Mouse (Mus musculus) Muller cell, postnatal 12 days (primary cell): ENCODE results near the gene E130114P18Rik.

Source experiments
- DNase-seq: peaks from one replicate; pipeline ENCODE4 v3.0.0-alpha.2; 2015; ENCODE audit errors: inconsistent ontology term

Gene E130114P18Rik

GRCm38 (mm10) chr4:97696684-97697615, 80.9 kb downstream of the E130114P18Rik start:
- no peak for DNase-seq

DNA sequence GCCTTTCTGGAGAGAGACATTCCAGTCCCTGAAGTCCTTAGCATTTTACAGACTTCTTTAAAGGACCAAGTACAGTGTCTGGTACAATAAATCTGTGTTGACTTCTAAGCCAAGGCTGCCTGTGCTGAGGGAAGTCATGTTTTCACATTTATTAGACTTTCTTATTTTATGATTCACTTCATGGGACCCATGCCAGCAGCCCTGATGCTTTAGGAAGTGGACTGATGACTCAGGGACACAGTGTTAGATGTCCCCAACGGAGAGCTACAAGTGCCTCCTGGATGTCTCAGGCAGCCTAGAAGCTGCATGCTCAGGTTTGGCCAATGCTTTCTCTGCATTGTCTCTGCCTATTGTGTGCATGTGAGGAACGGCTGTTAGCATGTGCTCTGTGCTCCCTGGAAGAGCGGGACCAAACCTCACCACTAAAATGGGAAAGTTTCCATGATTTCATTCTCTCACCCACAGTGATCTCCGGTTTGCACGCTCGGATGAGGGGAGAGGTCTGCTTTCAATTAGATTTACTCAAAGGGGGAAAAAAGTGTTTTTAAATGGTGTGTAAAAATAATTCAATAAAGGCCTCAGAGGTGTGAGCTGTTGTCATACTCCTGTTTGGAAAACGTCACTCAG, 82.4 kb downstream of the E130114P18Rik start:
- peak; percentile 63 for DNase-seq

- no peak for DNase-seq
Measured at GRCm38 (mm10) chr4:97693931-97694330, 83.9 kb downstream of the E130114P18Rik start.

- DNase-seq: no peak
Measured at GRCm38 (mm10) chr4:97693054-97693453, 84.8 kb downstream of the E130114P18Rik start.

DNA sequence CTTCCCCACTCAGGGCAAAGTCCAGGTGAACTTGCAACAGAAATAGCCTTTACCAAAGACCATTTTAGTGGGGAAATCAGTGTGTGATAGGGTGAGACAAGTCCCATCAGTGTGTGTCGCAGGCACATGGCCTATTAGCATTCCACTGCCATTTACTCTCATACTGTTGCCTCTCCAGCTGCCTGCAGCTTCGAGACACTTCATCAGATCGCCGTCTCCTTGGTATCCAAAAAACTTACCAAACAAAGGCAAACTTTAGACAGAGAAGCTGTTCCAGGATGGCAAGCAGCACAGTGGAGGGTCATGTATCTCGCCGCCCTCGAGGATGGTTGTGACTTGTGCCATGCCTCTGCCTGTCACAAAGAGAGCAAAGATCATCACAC, 87.5 kb downstream of the E130114P18Rik start:
- no peak for DNase-seq

- no peak for DNase-seq
Measured at GRCm38 (mm10) chr4:97689456-97690383, 88.2 kb downstream of the E130114P18Rik start.

- no peak for DNase-seq
Measured at GRCm38 (mm10) chr4:97686020-97686419, 91.9 kb downstream of the E130114P18Rik start.

DNA sequence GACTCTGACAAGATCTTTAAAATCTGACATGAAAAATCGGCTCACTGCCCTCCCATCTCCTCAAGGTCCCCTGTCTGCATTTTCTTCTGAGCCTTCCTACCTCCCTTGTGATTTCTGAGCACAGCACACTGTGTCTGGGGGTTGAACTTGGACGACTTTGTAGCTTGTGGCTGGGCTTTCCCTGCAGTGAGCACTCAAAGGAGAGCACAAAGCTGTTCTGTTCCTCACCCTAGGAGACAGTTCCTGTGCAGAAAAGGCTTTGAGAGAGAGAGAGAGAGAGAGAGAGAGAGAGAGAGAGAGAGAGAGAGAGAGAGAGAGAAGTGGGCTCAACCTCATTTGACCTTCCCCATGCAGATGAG, 101.3 kb downstream of the E130114P18Rik start:
- peak; percentile 70 for DNase-seq

DNA sequence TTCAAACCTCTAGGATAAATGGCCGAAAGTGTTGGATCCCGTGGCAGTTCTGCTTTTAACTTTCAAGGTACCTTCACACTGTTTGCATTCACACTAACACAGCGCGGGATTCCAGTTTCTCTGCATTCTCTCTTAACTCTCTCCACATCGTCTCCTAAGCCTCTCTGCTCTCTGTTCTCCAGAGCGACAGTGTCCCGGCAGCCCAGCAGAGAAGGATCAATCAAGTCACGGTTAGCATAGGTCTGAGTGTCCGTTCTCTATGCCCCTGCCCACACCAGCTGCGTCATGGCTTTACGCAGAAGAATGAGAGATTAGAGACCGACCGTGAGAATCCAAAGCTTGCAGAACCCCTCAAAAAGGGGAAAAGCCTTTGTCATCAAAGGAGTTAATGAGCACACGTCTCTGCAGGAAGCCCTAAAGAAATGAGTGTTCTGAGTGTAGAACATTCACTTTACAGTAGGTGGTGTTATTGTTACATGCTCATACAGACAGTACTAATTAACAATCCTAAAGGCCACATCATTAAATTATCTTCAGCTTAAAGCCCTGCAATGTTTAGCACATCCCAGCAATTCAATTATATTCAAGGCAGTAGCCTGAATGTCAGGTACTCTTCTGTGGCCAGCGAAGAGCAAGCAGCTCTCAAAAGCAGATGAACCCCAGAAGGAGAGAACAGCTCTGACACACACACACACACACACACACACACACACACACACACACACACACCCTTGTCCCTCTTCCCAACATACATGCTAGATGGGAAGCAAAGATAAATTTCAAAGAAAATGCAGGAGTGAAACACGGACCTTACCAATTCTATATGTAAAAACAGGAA, 101.9 kb downstream of the E130114P18Rik start:
- peak; percentile 76 for DNase-seq

DNA sequence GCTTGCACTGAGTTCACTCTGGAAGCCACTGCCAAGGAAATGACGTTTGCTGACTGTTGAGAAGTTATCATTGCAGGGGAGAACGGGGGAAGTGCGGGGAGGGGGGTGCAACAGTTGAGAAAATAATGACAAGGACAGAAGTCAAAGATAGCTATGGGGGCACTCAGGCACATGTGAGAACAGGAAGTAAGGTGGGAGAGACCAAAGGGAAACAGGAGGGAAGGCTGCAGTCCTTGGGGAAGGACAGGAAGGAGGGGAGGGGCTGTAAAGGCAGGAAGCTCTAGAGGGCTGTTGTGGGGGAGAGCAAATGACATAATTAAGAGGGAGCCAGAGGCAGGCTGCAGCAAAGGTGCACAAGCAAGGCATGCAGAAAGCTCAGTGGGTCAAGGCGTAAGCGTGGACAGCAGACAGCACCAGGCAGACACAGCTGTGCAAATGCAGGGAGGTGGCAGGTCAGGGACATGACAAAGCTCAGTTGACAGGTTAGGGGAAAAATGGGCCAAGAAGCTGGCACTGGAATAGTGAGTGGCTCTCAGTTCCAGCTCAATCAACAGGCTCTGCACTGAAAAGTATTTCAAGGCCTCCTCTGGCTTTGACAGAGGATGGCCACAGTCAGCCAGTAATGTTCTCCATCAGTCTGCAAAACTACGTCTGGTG, 103.9 kb downstream of the E130114P18Rik start:
- no peak for DNase-seq

GRCm38 (mm10) chr4:97672501-97672900, 105.4 kb downstream of the E130114P18Rik start:
- no peak for DNase-seq

- no peak for DNase-seq
Measured at GRCm38 (mm10) chr4:97671911-97672310, 106.0 kb downstream of the E130114P18Rik start.

DNA sequence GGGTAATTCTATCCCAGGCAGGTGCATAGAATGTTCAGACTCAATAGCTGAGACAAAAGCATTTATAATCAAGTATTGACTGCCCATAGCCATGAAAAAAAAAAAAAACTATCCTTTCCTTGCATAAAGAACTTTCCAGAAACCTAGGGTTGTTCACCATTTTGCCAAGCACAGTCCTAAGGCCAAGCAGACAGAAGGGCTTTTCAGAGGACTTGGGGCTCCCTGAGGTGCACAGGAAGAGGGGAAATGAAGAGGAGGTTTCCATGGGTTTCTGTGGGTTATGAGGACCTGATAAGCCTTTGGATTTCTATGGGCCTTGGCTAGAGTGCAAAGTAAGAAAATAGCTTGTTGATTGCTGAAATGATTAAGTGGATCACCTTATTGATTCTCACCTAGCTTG, 107.5 kb downstream of the E130114P18Rik start:
- DNase-seq: no peak

- DNase-seq: no peak
Measured at GRCm38 (mm10) chr4:97669808-97670207, 108.1 kb downstream of the E130114P18Rik start.

DNA sequence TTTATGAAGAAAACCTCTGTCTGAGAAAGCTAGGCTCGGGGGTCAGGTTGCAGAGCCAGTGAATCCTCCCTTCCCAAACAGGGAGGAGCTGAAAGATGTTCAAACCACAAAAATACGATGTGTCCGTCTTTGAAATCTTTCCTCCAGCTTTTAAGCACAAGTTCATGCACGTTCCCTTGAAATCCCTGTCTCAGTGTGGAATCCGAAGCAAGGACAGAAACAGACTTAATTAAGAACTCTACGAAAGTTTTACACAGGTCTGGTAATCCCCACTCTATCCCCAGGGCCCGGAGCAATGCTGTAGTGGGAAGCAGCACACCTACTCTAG, 112.5 kb downstream of the E130114P18Rik start:
- no peak for DNase-seq

DNA sequence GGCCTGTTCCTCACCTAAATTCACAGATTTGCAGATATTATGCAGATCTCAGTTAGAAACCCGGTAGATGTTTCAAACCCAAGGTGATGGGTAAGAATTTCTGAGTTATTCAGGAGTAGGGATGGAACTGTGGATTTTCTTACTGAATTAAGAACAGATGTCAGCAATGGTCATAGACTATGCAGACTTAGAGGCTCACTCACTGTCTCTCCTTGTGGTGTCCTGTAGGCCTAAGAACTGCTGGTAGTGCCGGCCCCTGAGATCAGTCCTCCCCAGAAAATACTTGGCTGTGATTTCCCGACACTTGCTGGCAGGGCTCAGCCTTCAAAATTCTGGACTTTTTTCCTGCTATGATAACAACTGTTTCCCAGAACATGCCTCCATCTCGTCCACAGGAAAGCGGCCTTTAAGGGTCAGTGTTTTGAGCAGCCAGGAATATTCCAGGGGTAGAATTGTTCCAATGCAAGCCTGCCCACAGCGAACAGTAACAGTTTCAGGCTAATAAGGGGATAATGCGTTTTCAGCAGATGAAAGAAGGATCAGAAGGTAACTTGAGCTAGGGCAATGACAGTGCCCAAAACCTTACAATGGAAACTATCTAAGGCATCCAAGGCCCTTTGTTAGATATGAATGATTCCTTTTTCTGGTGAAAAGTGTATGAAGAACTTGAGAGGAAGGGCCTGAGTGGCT, 113.0 kb downstream of the E130114P18Rik start:
- peak; percentile 90 for DNase-seq

GRCm38 (mm10) chr4:97663922-97664321, 114.0 kb downstream of the E130114P18Rik start:
- DNase-seq: no peak

DNA sequence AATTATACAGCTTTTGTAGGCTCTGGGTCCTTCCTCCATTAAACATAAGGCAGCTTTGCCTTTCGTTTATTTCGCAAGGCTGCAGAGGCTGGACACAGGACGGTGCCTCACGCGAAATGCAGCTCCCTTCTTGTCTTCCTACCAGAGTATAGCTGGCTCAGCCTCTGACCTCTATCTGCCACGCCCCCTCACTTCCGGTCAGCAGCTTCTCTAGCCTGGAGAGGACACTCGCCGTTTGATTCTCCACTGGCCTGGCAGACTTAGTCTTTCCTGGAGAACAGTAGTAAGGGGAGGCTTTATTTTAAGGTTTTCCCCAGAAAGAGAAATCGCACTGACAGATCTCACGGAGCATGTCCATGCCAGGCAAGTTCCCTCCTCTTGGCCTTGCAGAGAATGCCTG, 115.0 kb downstream of the E130114P18Rik start:
- no peak for DNase-seq

DNA sequence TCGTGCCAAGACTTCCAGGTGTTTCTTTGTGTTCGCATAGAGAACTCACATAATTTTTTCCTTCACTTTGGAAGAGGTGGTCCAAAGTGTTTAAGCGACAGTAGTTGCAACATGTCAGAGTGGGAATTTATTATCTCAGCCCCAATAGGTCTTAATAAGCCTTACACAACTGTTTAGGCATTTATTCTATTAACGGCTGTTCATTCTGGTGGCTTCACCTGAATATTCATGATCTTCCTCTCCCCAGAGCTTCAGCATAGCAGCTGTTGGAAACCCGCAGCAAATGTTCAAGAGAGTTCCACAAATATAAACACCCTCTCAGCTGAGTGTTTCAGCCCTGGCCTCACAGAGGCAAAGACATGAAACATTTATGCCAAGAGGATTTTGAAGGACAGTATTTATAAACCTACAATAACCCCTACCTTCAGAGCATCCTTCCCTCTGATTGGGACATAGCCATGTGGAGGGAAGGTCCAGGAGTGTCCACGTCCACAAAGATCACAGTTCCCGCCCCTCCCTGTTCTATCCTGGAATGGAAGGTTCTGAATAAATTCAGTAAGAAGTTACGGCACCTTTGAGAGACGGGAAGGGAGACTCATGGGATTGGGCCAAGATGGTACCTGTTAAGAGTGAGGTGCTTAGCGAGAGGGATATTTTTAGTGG, 116.1 kb downstream of the E130114P18Rik start:
- DNase-seq: no peak

DNA sequence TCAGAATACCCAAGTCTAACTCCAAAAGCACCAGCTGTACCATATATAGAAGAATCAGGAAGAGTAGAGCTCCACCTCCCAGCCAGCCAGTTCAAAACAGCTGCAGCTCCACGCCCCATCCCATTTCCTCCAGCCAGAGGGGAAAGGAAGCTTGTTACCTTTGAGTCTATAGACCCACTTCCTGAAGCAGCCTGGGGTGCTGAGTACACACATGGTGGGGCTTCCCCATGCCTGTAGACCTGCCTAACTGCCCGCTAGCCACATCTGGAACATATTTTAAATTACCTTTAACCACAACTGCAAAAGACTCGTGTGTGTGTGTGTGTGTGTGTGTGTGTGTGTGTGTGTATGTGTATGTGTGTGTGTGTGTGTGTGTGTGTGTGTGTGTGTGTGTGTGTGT, 120.3 kb downstream of the E130114P18Rik start:
- no peak for DNase-seq
